Mouse (Mus musculus) stomach, embryonic 14.5 days (tissue): ENCODE results near the gene Epha2. TPM values are rescaled to one million over a fixed set of nuclear protein-coding genes. Genes with fewer than 3 reads are reported as not detected.

ENCODE experiments used
- ATAC-seq: fragments of 200-750 bp; cut with Nextera tagmentation; 2 replicates; pipeline ENCODE4 v1.8.0; 2017; ENCODE audit warnings: low read depth, moderate TSS enrichment; ENCODE audit not compliant: insufficient number of reproducible peaks, insufficient read depth, low FRiP score
- H3K27ac ChIP-seq: fragments of 300-500 bp; sonication (generic); 2 replicates; pipeline ENCODE4 v1.5.1; 2014; ENCODE audit warnings: mild to moderate bottlenecking, low read length, moderate library complexity, mixed read lengths
- H3K27me3 ChIP-seq: fragments of 300-500 bp; sonication (generic); 2 replicates; pipeline ENCODE4 v1.6.1; 2014; ENCODE audit warnings: low read length, control low read depth, mixed read lengths; ENCODE audit not compliant: control insufficient read depth, insufficient read depth
- H3K36me3 ChIP-seq: fragments of 300-500 bp; sonication (generic); 2 replicates; pipeline ENCODE4 v1.6.1; 2014; ENCODE audit warnings: mild to moderate bottlenecking, control low read depth, low read length, moderate library complexity, mixed read lengths; ENCODE audit not compliant: control insufficient read depth, insufficient read depth
- H3K4me1 ChIP-seq: fragments of 300-500 bp; sonication (generic); 2 replicates; pipeline ENCODE4 v1.6.1; 2014; ENCODE audit warnings: low read length, control low read depth, mixed read lengths; ENCODE audit not compliant: control insufficient read depth, insufficient read depth
- H3K4me2 ChIP-seq: fragments of 300-500 bp; sonication (generic); replicated peaks from 2 replicates; pipeline ENCODE4 v1.6.1; 2014; ENCODE audit warnings: low read depth, low read length, control low read depth
- H3K4me3 ChIP-seq: fragments of 300-500 bp; sonication (generic); 2 replicates; pipeline ENCODE4 v1.5.1; 2014; ENCODE audit warnings: low read depth, low read length, control low read depth
- H3K9ac ChIP-seq: fragments of 300-500 bp; sonication (generic); replicated peaks from 2 replicates; pipeline ENCODE4 v1.6.1; 2014; ENCODE audit warnings: low read depth, mild to moderate bottlenecking, control low read depth, low read length, moderate library complexity, mixed read lengths
- H3K9me3 ChIP-seq: fragments of 300-500 bp; sonication (generic); 2 replicates; pipeline ENCODE4 v1.6.1; 2016; ENCODE audit warnings: low read depth, low read length, control low read depth; ENCODE audit not compliant: control insufficient read depth
- WGBS: fragments of 180-500 bp; shearing (Covaris S2); extraction: QIAGEN DNeasy Blood & Tissue Kit; methylation state at CpG from one replicate; pipeline ENCODE4 v1.1.7; 2014; 5-methylcytosine and 5-hydroxymethylcytosine counted together
- polyA plus RNA-seq: library from polyadenylated mRNA; unstranded; fragments of >200 nt; fragmentation: Nextera tagmentation; extraction: Ambion mirVana; gene quantifications from 2 replicates; pipeline ENCODE4 v1.2.1, GENCODE M21; 2014

Epha2 gene
- polyA plus RNA-seq, 1 experiment from 2014 or later = 2.8 TPM

GRCm38 (mm10) chr4:141302428-141303401, 1.7 kb downstream of the Epha2 start:
- peak overlapping the region; percentile 68 for H3K4me3 ChIP-seq
- 23% methylated on average over 27 of the region's 27 CpGs for WGBS
- peak overlapping the region; percentile 95 for H3K4me2 ChIP-seq
- H3K27me3 ChIP-seq = no peaks in the 10 kb centered on the region
- H3K9me3 ChIP-seq = no peaks in the 10 kb centered on the region
- no peak for ATAC-seq
- peak overlapping the region; percentile 21; the same call in 1 of the 2 replicates for H3K27ac ChIP-seq
- H3K4me1 ChIP-seq = peaks cover 8% of the 10 kb centered on the region; the same call in 1 of the 2 replicates
- no peaks in the 10 kb centered on the region for H3K36me3 ChIP-seq
- H3K9ac ChIP-seq = peak overlapping the region; percentile 65

- no peaks in the 10 kb centered on the region for H3K9me3 ChIP-seq
- H3K36me3 ChIP-seq = no peaks in the 10 kb centered on the region
- H3K9ac ChIP-seq = no peak overlapping the region
- peak overlapping the region; percentile 95 for H3K4me2 ChIP-seq
- H3K4me3 ChIP-seq = peak overlapping the region; percentile 68; the same call in 1 of the 2 replicates
- ATAC-seq = no peak
- peaks cover 8% of the 10 kb centered on the region; the same call in 1 of the 2 replicates for H3K4me1 ChIP-seq
- H3K27me3 ChIP-seq = no peaks in the 10 kb centered on the region
- WGBS = 49% methylated on average over 7 of the region's 7 CpGs
- H3K27ac ChIP-seq = no peak overlapping the region
Measured at GRCm38 (mm10) chr4:141303402-141304222, 2.6 kb downstream of the Epha2 start.

- Histone ChIP-seq H3K9me3 (no peaks in the 10 kb centered on the region), H3K4me1 (peaks cover 8% of the 10 kb centered on the region; the same call in 1 of the 2 replicates), H3K9ac (no peak overlapping the region), H3K4me2 (0 out of 2 replicates have a peak overlapping the region, but pooled peaks have one; percentile 95), H3K27me3 (no peaks in the 10 kb centered on the region), H3K36me3 (no peaks in the 10 kb centered on the region; the same call in 1 of the 2 replicates), H3K4me3 (no peak overlapping the region), H3K27ac (no peak overlapping the region)
- WGBS = 64% methylated on average over 4 of the region's 4 CpGs
- ATAC-seq = no peak
Measured at GRCm38 (mm10) chr4:141304223-141304611, 3.2 kb downstream of the Epha2 start.

GRCm38 (mm10) chr4:141306057-141306456, 5.0 kb downstream of the Epha2 start:
- no peaks in the 10 kb centered on the region; the same call in 1 of the 2 replicates for H3K36me3 ChIP-seq
- no peaks in the 10 kb centered on the region for H3K9me3 ChIP-seq
- H3K9ac ChIP-seq = no peak overlapping the region
- no peak overlapping the region for H3K4me3 ChIP-seq
- 45% methylated on average over 8 of the region's 8 CpGs for WGBS
- H3K4me1 ChIP-seq = peaks cover 26% of the 10 kb centered on the region
- no peaks in the 10 kb centered on the region for H3K27me3 ChIP-seq
- H3K27ac ChIP-seq = no peak overlapping the region
- H3K4me2 ChIP-seq = no peak overlapping the region
- ATAC-seq = no peak

- WGBS = 95% methylated on average over 22 of the region's 22 CpGs
- Histone ChIP-seq H3K27ac (no peak overlapping the region), H3K27me3 (no peaks in the 10 kb centered on the region), H3K9ac (no peak overlapping the region), H3K4me1 (peaks cover 38% of the 10 kb centered on the region), H3K36me3 (no peaks in the 10 kb centered on the region; the same call in 1 of the 2 replicates), H3K4me2 (no peak overlapping the region), H3K9me3 (no peaks in the 10 kb centered on the region), H3K4me3 (no peak overlapping the region)
- no peak for ATAC-seq
Measured at GRCm38 (mm10) chr4:141308381-141308780, 7.3 kb downstream of the Epha2 start.

- H3K36me3 ChIP-seq = no peaks in the 10 kb centered on the region; the same call in 1 of the 2 replicates
- H3K4me1 ChIP-seq = peaks cover 45% of the 10 kb centered on the region
- no peak for ATAC-seq
- H3K4me3 ChIP-seq = no peak overlapping the region
- H3K27me3 ChIP-seq = no peaks in the 10 kb centered on the region
- WGBS = 91% methylated on average over 34 of the region's 34 CpGs
- H3K9me3 ChIP-seq = no peaks in the 10 kb centered on the region
- H3K4me2 ChIP-seq = no peak overlapping the region
- H3K9ac ChIP-seq = no peak overlapping the region
- H3K27ac ChIP-seq = peak overlapping the region; percentile 57; the same call in 1 of the 2 replicates
Measured at GRCm38 (mm10) chr4:141308857-141309772, 8.1 kb downstream of the Epha2 start.

GRCm38 (mm10) chr4:141309773-141310145, 8.7 kb downstream of the Epha2 start:
- Histone ChIP-seq H3K9ac (no peak overlapping the region; the same call in 1 of the 2 replicates), H3K27ac (peak overlapping the region; percentile 57; the same call in 1 of the 2 replicates), H3K4me3 (no peak overlapping the region), H3K36me3 (no peaks in the 10 kb centered on the region; the same call in 1 of the 2 replicates), H3K27me3 (no peaks in the 10 kb centered on the region), H3K4me2 (no peak overlapping the region), H3K9me3 (no peaks in the 10 kb centered on the region), H3K4me1 (peaks cover 42% of the 10 kb centered on the region)
- ATAC-seq = no peak
- 38% methylated on average over 10 of the region's 10 CpGs for WGBS
